Mouse (Mus musculus) bone marrow macrophage, adult 2 months (primary cell): Measurements from ENCODE around the gene Taf1d. TPM values are rescaled to one million over a fixed set of nuclear protein-coding genes. Genes with fewer than 3 reads are reported as not detected.
"Not testable (repeated sequence)": the region's sequence is repeated elsewhere in the genome, so short reads cannot be mapped to it uniquely, and the experiment has no call there.

ENCODE experiments used
- H3K27ac ChIP-seq: 2 replicates; pipeline ENCODE4 v1.5.1; 2012; ENCODE audit warnings: low read depth, low read length; ENCODE audit not compliant: insufficient read depth
- H3K4me1 ChIP-seq: 2 replicates; pipeline ENCODE4 v1.6.1; 2012; ENCODE audit warnings: low read length; ENCODE audit not compliant: control insufficient read depth, insufficient read depth
- H3K4me3 ChIP-seq: 2 replicates; pipeline ENCODE4 v1.5.1; 2012; ENCODE audit warnings: mild to moderate bottlenecking, low read length, moderate library complexity; ENCODE audit not compliant: insufficient read depth
- CTCF ChIP-seq: IDR thresholded peaks from 2 replicates; pipeline ENCODE4 v1.5.1; 2012; ENCODE audit warnings: low read depth, mild to moderate bottlenecking, low read length, moderate library complexity
- POLR2A ChIP-seq: IDR thresholded peaks from 2 replicates; pipeline ENCODE4 v1.6.1; 2012; ENCODE audit warnings: mild to moderate bottlenecking, low read depth, low read length, borderline replicate concordance
- polyA plus RNA-seq: library from polyadenylated mRNA; stranded (reverse); fragments of >200 nt; gene quantifications from 2 replicates; pipeline ENCODE4 v1.2.4, GENCODE M21; 2012; ENCODE audit not compliant: missing spikeins, insufficient read depth, insufficient read length

Gene Taf1d
- polyA plus RNA-seq, 1 experiment, result 81.2 TPM

DNA sequence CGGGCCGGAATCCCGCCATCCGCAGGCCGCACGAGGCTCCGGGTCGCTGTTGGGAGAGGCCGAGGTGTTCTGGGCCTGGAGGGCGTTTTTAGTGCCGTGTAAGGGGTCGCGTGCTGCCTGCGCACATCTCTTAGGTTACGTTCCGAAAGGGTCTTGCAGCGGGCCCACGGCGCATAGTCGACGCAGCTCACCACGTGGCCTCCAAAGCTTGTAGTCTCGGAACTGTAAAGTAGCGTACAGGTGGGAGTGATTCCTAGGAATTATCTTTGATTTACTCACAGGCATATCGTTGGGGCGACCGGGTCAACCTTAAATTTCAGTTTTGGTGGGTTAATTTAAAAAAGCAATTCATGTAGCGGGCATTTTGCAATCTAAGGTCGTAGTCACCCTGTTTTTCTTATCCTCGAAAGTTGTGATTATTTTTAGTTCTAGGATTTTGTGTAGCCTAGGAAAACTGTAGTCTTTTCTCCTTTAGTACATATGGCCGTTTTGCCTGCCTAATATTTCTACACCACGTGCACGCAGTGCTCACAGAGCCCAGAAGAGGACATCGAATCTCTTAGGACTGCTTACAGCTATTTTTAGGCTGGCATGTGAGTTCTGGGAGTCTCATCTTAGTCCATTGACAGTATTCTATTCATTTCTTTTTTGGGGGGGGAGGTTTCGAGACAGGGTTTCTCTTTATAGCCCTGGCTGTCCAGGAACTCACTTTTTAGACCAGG is 545 bp downstream of the Taf1d start, which contains the start of gene 4931406C07Rik:
TSS of gene 4931406C07Rik (minus strand) at position 51 of the 722 bp plus-strand sequence.
- peak within 1 kb of the TSS; percentile 83 for H3K27ac ChIP-seq
- no peak for TF ChIP-seq POLR2A
- no peak for TF ChIP-seq CTCF
- H3K4me1 ChIP-seq, result peaks cover 16% of the 10 kb centered on the region
- peak within 1 kb of the TSS; percentile 98 for H3K4me3 ChIP-seq

DNA sequence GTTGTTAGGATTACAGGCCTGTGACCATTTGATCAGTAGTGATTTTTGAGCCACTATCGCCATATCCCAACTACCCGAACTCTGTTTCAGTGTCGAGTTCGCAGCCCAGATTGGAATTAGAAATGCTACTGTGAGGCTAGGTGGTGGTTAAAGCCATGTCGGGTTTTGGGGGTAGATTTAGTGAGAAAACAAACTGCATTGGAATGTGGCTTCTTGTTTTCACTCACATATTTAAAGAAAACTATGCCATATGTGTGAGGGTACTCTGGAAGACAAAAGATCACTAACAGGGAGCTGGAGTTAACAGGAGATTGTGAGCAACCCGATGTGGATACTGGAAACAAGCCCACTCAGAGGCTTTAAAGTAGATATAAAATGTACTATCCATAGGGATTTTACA is 1.2 kb downstream of the Taf1d start:
- Histone ChIP-seq H3K4me3 (peak overlapping the region; percentile 98), H3K4me1 (peaks cover 15% of the 10 kb centered on the region), H3K27ac (peak overlapping the region; percentile 83)
- TF ChIP-seq CTCF (no peak), POLR2A (no peak)

DNA sequence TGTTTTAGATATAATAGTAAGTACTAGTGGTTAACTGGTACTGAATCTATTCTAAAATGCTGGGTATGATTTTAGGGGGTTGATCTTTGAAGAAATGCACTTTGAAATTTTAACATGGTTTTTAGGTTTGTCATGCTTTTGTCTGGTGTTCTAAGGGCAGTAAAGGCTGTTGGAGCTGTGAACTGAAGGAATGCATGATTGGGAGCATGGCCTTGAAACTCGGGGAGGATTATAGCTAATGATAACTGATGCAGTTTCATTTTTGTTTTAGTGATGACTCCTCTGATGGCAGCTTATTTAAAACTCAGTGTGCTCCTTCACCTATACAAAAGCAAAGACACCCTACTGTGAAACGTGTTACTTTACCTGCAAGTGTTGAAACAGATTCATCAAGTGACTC is 2.2 kb downstream of the Taf1d start:
- Histone ChIP-seq H3K27ac (no peak overlapping the region), H3K4me1 (peaks cover 14% of the 10 kb centered on the region), H3K4me3 (peak overlapping the region; percentile 29; the same call in 1 of the 2 replicates)
- TF ChIP-seq POLR2A (no peak), CTCF (no peak)

DNA sequence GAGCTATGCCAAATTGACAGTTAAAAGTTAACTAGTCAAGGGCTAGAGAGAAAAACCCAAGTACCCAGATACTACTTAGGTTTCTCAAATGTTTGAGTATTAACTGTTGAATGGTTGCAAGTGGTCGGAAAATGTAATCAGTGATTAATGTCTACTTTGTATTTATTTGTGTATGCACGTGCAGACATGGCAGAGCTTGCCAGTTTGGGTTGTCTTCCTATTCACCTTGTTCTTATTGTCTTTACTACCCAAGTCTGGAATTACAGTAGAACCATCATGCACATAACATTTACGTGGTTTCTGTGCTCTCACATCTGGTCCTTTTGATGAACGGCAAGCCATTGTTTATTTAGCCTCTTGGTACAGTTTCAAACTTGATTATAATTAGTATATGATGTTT is 3.4 kb downstream of the Taf1d start:
- no peak overlapping the region for H3K4me3 ChIP-seq

DNA sequence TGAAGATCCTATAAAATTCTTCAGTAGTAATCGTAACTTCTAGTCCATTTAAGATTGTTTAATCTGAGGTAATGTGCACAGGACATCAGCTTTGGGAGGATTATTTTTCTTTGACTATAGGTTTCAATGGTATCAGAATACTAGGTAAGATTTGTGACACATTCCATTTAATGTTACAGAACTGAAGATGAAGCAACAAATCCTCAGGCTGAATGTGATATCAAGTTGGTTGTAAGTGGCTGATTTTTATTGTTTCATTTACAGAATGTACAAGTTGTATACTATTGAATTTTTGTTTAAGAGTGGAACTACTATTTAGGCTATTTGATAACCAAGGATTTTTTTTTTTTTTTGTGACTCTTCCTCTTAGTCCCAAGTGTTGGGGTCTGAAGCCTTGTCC is 4.2 kb downstream of the Taf1d start:
- Histone ChIP-seq H3K27ac (no peak overlapping the region), H3K4me1 (peaks cover 9% of the 10 kb centered on the region), H3K4me3 (no peak overlapping the region)
- TF ChIP-seq POLR2A (no peak), CTCF (no peak)

More for the DNA sequence above, 3.4 kb downstream of the Taf1d start:
- Histone ChIP-seq H3K27ac (no peak overlapping the region), H3K4me1 (peaks cover 14% of the 10 kb centered on the region)
- TF ChIP-seq CTCF (no peak), POLR2A (no peak)

DNA sequence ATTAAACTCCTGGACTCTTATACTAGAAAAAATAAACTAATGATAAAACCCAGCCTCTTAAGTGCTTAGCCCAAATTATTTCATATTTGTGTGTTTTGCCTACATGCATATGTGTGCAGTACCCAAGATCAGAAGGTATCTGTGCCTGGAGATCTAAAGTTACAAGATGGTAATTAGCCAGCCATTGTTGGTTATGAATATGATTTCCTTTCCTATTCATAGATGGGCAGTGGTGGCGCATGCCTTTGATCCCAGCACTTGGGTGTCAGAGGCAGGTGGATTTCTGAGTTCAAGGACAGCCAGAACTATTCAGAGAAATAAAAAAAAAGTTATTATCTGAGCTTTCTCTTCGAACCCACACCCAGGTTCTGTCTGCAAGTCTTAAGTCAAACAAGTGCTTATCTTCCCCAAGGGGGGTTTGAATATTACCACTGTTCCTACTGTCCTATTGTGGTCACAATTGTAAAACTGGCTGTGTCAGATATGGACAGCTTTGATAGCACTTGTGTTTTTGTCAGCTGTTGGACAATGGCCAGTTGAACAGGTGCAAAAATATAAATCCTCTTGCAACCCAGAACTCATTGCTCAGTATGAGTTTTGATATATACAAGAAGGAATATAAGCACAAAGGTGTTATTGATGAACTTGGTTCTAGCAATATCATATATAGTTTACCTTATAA is 6.2 kb downstream of the Taf1d start:
- no peak overlapping the region for H3K4me3 ChIP-seq
- H3K27ac ChIP-seq, result no peak overlapping the region
- TF ChIP-seq POLR2A (no peak), CTCF (no peak)
- peaks cover 7% of the 10 kb centered on the region for H3K4me1 ChIP-seq

DNA sequence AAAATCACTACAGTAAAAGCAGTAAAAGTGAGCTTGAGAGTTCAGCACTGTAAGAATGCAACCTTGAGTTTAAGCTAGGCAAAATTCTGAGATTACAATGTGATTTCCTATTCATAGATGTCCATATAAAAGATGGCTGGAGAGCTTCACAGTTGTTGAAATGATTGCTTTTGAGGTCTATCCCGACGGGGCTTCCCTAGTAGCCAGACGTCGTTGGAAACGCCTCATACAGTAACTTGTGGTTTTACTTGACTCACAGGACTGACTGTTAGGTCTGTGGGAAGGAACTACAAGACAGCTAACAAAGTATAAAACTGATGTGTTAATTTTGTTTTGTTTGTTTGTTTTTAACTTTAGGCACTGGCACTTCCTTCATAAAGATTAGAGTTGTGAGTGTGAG is 7.6 kb downstream of the Taf1d start:
- Histone ChIP-seq H3K27ac (no peak overlapping the region), H3K4me3 (no peak overlapping the region)
- TF ChIP-seq CTCF (no peak), POLR2A (no peak)

DNA sequence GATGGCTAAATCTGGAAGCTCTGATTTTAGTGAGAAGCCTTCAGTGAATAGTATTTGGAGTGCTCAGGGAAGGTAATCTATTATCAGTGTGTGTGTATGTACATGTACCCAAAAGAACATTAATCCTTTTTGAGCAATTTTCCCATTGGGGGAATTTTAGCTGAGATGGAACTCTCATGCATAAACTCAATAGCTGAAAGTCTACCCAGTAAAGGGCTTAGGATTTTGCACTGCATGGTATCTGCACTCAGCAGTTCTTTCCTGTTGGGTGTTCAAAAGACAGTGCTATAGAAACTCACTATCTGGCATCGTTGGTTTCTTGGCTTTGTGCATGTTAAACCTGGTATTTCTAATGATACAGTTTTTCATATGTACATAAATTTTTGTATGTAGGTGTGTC is 8.6 kb downstream of the Taf1d start:
- Histone ChIP-seq H3K27ac (no peak overlapping the region), H3K4me1 (no peaks in the 10 kb centered on the region), H3K4me3 (no peak overlapping the region)
- no peak for TF ChIP-seq POLR2A
- TF ChIP-seq CTCF, result no peak

More for the DNA sequence above, 7.6 kb downstream of the Taf1d start:
- peaks cover 3% of the 10 kb centered on the region; the same call in 1 of the 2 replicates for H3K4me1 ChIP-seq

DNA sequence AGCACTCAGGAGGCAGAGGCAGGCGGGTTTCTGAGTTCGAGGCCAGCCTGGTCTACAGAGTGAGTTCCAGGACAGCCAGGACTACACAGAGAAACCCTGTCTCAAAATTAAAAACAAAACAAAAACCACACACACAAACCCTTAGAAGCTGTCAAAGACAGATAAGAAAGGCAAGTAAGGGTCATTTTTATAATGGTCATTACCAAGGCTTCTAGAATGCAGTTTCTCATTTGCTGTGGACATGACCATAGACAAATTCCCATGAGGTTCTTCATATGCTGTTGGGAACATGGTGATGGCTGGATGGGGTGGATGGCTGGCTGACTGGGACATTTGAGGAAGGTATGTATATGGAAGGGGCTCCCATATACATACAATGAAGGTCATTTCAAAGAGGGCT is 10.3 kb downstream of the Taf1d start:
- not testable (repeated sequence) for H3K4me1 ChIP-seq, H3K27ac ChIP-seq, H3K4me3 ChIP-seq
